Mouse (Mus musculus): Measurements from ENCODE around the gene Alcam. TPM values are rescaled to one million over a fixed set of nuclear protein-coding genes. Genes with fewer than 3 reads are reported as not detected.

The Alcam gene
- polyA plus RNA-seq, 1 experiment from 2014 or later: 32.8 TPM

DNA sequence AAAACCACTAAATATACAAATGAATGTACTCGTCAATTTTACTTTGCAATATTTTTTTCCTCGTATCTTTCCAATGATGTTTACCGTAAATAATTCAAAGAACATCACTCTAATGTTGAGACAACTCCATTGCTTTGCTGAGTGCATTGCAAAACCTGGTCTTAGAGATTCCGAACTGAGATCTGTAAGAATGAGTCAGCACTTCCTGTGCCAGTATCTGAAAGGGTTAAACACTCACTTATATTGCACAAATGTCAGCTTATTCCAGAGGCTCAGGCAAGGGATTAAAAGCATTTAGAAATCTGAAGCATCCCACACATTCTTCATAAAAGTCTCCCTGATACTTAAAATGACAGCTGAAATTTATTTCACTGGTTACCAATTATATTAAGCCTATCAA lies 188.8 kb downstream of the Alcam start:
- Histone ChIP-seq H3K4me2 (no peak overlapping the region), H3K27ac (ENCODE audit: low read depth, low read length) (no peak overlapping the region), H3K4me3 (ENCODE audit: low read depth, low read length) (no peak overlapping the region), H3K9ac (ENCODE audit: low read depth, low read length) (no peak overlapping the region), H3K36me3 (ENCODE audit: control insufficient read depth, insufficient read depth, low read length) (no peaks in the 10 kb centered on the region), H3K9me3 (ENCODE audit: control insufficient read depth, low read length) (no peaks in the 10 kb centered on the region), H3K27me3 (replicated peaks; ENCODE audit: control insufficient read depth, insufficient read depth, low read length) (no peaks in the 10 kb centered on the region), H3K4me1 (replicated peaks; ENCODE audit: control insufficient read depth, insufficient read depth, low read length) (no peaks in the 10 kb centered on the region)
- ATAC-seq (replicated peaks; ENCODE audit: low FRiP score): no peak
- DNase-seq (ENCODE audit: low spot score): no peak
- WGBS: 81% methylated on average over 4 of the region's 4 CpGs

DNA sequence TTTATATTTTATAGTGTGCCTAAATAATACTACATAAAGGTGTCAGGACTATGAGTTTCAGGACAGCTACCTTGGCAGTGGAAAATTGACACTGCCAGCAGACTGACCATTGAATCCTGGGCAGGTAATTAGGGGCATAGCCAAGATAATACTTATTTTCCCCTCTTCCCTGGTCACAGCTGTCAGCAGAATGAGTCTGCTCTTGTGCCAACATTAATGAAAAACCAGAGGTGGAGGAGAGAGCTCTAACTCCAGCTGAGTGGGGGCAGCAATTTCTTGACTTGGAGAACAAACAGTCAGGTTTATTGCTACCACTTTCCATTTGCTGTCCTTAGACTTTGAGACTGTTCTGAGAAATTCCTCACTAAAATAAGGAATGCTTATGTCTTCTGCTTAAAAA lies 190.1 kb downstream of the Alcam start:
- H3K4me1 ChIP-seq (replicated peaks; ENCODE audit: control insufficient read depth, insufficient read depth, low read length): no peaks in the 10 kb centered on the region
- ATAC-seq (replicated peaks; ENCODE audit: low FRiP score) (no peak), DNase-seq (ENCODE audit: low spot score) (no peak)
- no peak overlapping the region for H3K9ac ChIP-seq (ENCODE audit: low read depth, low read length)
- H3K4me3 ChIP-seq (ENCODE audit: low read depth, low read length): no peak overlapping the region
- no peak overlapping the region for H3K27ac ChIP-seq (ENCODE audit: low read depth, low read length)
- H3K27me3 ChIP-seq (replicated peaks; ENCODE audit: control insufficient read depth, insufficient read depth, low read length): no peaks in the 10 kb centered on the region
- no peaks in the 10 kb centered on the region for H3K36me3 ChIP-seq (ENCODE audit: control insufficient read depth, insufficient read depth, low read length)
- H3K4me2 ChIP-seq: no peak overlapping the region
- H3K9me3 ChIP-seq (ENCODE audit: control insufficient read depth, low read length): no peaks in the 10 kb centered on the region

DNA sequence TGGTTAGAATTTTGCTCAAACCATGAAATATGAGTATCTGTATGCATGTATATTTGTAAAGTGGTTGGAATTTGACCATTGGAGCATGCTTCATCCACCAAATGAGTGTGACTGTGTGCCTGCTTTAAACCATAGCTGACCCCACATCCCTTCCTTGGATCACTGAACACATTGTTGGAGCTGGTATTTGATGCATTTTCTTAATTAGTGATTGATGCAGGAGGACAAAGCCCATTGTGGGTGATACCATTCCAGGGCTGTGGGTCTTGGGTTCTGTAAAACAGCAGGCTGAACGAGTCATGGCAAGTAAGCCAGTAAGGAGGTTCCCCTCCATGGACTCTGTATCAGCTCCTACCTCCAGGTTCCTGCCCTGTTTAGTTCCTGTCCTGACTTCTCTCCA lies 191.3 kb downstream of the Alcam start:
- H3K9ac ChIP-seq (ENCODE audit: low read depth, low read length): no peak overlapping the region
- H3K4me1 ChIP-seq (replicated peaks; ENCODE audit: control insufficient read depth, insufficient read depth, low read length): no peaks in the 10 kb centered on the region
- no peak overlapping the region for H3K4me2 ChIP-seq
- WGBS: 74% methylated on average over 1 of the region's 1 CpGs
- no peaks in the 10 kb centered on the region for H3K27me3 ChIP-seq (replicated peaks; ENCODE audit: control insufficient read depth, insufficient read depth, low read length)
- no peak for DNase-seq (ENCODE audit: low spot score)
- H3K27ac ChIP-seq (ENCODE audit: low read depth, low read length): no peak overlapping the region
- no peak for ATAC-seq (replicated peaks; ENCODE audit: low FRiP score)
- H3K36me3 ChIP-seq (ENCODE audit: control insufficient read depth, insufficient read depth, low read length): no peaks in the 10 kb centered on the region
- H3K9me3 ChIP-seq (ENCODE audit: control insufficient read depth, low read length): no peaks in the 10 kb centered on the region
- no peak overlapping the region for H3K4me3 ChIP-seq (ENCODE audit: low read depth, low read length)

DNA sequence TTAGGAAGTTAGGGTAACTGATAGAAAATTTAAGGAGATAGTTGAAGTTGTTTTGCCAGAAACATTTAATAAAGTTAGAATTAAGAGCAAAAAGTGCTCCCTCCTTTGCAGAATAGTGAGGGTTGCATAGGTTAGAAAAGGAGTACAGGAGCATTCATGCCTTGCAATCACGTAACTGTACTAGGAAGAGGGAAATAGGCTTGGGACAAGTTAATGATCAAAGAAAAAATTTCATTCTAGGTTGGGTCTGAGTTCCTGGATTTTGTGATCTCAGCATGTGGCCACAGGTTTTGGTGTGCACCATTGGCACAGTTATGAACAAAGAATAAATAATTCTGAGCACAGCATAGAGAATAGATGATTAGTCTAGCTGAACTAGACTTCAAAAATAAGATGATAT lies 192.1 kb downstream of the Alcam start:
- no peak for ATAC-seq (replicated peaks; ENCODE audit: low FRiP score)
- H3K27ac ChIP-seq (ENCODE audit: low read depth, low read length): no peak overlapping the region
- H3K9me3 ChIP-seq (ENCODE audit: control insufficient read depth, low read length): no peaks in the 10 kb centered on the region
- H3K9ac ChIP-seq (ENCODE audit: low read depth, low read length): no peak overlapping the region
- H3K4me3 ChIP-seq (ENCODE audit: low read depth, low read length): no peak overlapping the region
- H3K4me1 ChIP-seq (replicated peaks; ENCODE audit: control insufficient read depth, insufficient read depth, low read length): no peaks in the 10 kb centered on the region
- DNase-seq (ENCODE audit: low spot score): no peak
- 82% methylated on average over 1 of the region's 1 CpGs for WGBS
- H3K36me3 ChIP-seq (ENCODE audit: control insufficient read depth, insufficient read depth, low read length): no peaks in the 10 kb centered on the region
- no peaks in the 10 kb centered on the region for H3K27me3 ChIP-seq (replicated peaks; ENCODE audit: control insufficient read depth, insufficient read depth, low read length)
- no peak overlapping the region for H3K4me2 ChIP-seq

DNA sequence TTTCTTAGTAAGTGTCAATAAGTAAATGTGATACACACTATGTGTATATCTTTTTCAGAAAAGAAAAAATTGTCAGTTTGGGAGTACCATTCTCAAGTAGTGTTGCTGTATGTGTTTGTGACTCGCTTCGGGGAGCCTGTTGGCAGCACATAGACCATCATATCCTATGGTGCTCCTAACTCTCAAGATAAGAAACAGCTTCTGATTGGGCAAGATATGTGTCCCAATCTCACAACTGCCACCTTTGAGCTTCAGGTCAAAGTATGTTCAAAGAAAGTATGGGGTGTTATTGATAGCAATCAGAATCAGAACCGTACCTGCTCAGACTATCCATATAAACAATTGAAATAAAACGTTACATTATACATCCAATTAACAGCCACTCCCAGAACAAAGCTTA lies 202.9 kb downstream of the Alcam start:
- Histone ChIP-seq H3K4me1 (replicated peaks; ENCODE audit: control insufficient read depth, insufficient read depth, low read length) (no peaks in the 10 kb centered on the region), H3K9ac (ENCODE audit: low read depth, low read length) (no peak overlapping the region), H3K27ac (ENCODE audit: low read depth, low read length) (no peak overlapping the region), H3K4me3 (ENCODE audit: low read depth, low read length) (no peak overlapping the region), H3K4me2 (no peak overlapping the region), H3K36me3 (ENCODE audit: control insufficient read depth, insufficient read depth, low read length) (0 out of 2 replicates have a peak, but pooled peaks cover 2% of the 10 kb centered on the region), H3K27me3 (replicated peaks; ENCODE audit: control insufficient read depth, insufficient read depth, low read length) (no peaks in the 10 kb centered on the region), H3K9me3 (ENCODE audit: control insufficient read depth, low read length) (no peaks in the 10 kb centered on the region)
- DNase-seq (ENCODE audit: low spot score): no peak
- WGBS: 85% methylated on average over 4 of the region's 4 CpGs
- no peak for ATAC-seq (replicated peaks; ENCODE audit: low FRiP score)

DNA sequence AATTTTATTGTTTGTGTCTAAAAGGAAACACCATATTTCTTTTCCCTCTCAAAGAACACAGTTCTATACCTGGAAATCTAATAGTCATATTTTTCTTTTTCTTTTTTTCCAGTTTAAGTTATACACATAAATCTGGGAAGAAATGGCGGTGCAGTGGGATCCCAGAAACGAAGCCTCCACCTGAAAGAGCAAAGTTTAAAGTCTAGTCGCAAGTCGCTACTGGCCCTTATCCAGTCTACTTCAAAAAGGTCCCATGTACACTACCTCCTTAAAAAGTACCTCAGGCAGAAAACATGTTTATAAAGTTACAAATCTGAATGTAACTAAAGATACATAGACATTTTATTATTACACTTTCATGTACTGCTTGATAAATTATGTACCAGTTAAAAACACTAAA lies 203.7 kb downstream of the Alcam start:
- ATAC-seq (replicated peaks; ENCODE audit: low FRiP score) (no peak), DNase-seq (ENCODE audit: low spot score) (no peak)
- H3K9me3 ChIP-seq (ENCODE audit: control insufficient read depth, low read length): no peaks in the 10 kb centered on the region
- H3K4me1 ChIP-seq (replicated peaks; ENCODE audit: control insufficient read depth, insufficient read depth, low read length): no peaks in the 10 kb centered on the region
- H3K27me3 ChIP-seq (replicated peaks; ENCODE audit: control insufficient read depth, insufficient read depth, low read length): no peaks in the 10 kb centered on the region
- no peak overlapping the region for H3K4me3 ChIP-seq (ENCODE audit: low read depth, low read length)
- no peak overlapping the region for H3K4me2 ChIP-seq
- WGBS: 90% methylated on average over 4 of the region's 4 CpGs
- H3K27ac ChIP-seq (ENCODE audit: low read depth, low read length): no peak overlapping the region
- H3K36me3 ChIP-seq (ENCODE audit: control insufficient read depth, insufficient read depth, low read length): 0 out of 2 replicates have a peak, but pooled peaks cover 2% of the 10 kb centered on the region
- no peak overlapping the region for H3K9ac ChIP-seq (ENCODE audit: low read depth, low read length)

DNA sequence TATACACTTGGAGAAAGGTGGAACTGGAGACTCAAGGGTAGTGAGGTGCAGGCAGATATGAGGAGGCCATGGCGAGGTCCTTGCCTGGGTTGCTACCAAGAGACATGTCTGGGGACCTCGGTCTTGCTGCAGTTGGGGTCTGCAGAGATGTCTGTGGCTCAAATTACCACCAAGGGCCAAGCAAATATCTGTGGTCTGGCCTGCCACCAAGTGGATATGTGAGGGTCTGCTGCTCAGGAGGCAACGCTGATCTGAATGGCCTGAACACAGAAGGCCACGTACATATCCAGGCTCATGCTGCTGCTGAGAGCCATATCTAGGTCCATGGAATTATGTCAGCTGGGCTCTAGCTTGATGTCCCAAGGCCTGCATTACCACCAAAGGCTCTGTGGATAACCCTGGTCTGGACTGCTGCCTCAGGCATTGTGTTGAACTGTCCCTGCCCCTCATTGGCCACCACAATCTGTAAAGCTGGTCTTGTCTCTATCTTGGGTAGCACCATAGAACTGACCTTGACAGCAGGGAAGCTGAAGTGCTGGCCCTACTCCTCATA lies 210.4 kb downstream of the Alcam start:
- Histone ChIP-seq H3K36me3 (ENCODE audit: control insufficient read depth, insufficient read depth, low read length) (no peaks in the 10 kb centered on the region), H3K4me3 (ENCODE audit: low read depth, low read length) (no peak overlapping the region), H3K4me2 (no peak overlapping the region), H3K4me1 (replicated peaks; ENCODE audit: control insufficient read depth, insufficient read depth, low read length) (no peaks in the 10 kb centered on the region), H3K27me3 (replicated peaks; ENCODE audit: control insufficient read depth, insufficient read depth, low read length) (no peaks in the 10 kb centered on the region), H3K9me3 (ENCODE audit: control insufficient read depth, low read length) (no peaks in the 10 kb centered on the region), H3K9ac (ENCODE audit: low read depth, low read length) (no peak overlapping the region), H3K27ac (ENCODE audit: low read depth, low read length) (no peak overlapping the region)
- ATAC-seq (replicated peaks; ENCODE audit: low FRiP score) (no peak), DNase-seq (ENCODE audit: low spot score) (no peak)
- WGBS: 74% methylated on average over 4 of the region's 4 CpGs

DNA sequence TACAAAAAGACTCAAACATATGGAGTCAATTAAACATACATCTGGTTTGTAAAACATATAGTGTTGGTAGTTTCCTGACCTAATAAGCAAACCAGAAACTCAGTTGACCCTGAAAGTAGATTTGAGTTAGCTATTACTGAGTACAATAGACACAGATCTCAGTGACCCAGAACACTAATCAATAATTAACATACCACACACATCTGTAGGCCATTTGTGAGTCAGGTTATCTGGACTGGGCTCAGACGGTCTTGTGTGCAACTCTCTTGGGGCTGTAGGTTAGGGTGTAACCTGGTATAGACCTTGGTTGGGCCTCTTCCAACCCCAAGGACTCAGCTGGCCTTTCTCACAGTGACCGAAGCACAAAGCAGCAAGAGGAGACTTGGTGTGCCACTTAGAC lies 211.7 kb downstream of the Alcam start:
- DNase-seq (ENCODE audit: low spot score) (no peak), ATAC-seq (replicated peaks; ENCODE audit: low FRiP score) (no peak)
- no peaks in the 10 kb centered on the region for H3K4me1 ChIP-seq (replicated peaks; ENCODE audit: control insufficient read depth, insufficient read depth, low read length)
- 84% methylated on average over 2 of the region's 2 CpGs for WGBS
- no peaks in the 10 kb centered on the region for H3K9me3 ChIP-seq (ENCODE audit: control insufficient read depth, low read length)
- no peak overlapping the region for H3K27ac ChIP-seq (ENCODE audit: low read depth, low read length)
- H3K4me3 ChIP-seq (ENCODE audit: low read depth, low read length): no peak overlapping the region
- H3K27me3 ChIP-seq (replicated peaks; ENCODE audit: control insufficient read depth, insufficient read depth, low read length): no peaks in the 10 kb centered on the region
- H3K9ac ChIP-seq (ENCODE audit: low read depth, low read length): no peak overlapping the region
- no peaks in the 10 kb centered on the region for H3K36me3 ChIP-seq (ENCODE audit: control insufficient read depth, insufficient read depth, low read length)
- H3K4me2 ChIP-seq: no peak overlapping the region

DNA sequence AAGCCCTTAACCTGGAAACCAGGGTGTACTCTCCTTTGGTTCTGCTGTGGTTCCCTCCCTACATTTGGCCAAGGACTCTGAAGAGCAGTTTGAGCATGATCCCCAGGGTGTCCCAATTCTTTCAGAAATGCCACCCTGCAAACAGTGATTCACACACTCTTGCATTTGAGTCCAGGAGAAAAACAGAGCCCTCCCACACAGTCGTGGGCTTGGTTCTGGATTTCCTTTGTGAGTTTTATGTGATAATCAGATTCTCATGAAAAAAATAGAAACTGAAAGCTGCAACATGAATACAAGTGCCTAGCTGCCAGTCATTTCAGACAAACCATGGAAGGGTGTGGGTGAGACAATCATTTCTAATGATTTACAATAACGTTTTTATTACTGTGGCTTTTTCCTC lies 223.9 kb downstream of the Alcam start:
- DNase-seq (ENCODE audit: low spot score): no peak
- ATAC-seq (replicated peaks; ENCODE audit: low FRiP score): no peak
- no peak overlapping the region for H3K4me3 ChIP-seq (ENCODE audit: low read depth, low read length)
- no peak overlapping the region for H3K27ac ChIP-seq (ENCODE audit: low read depth, low read length)
- H3K4me1 ChIP-seq (replicated peaks; ENCODE audit: control insufficient read depth, insufficient read depth, low read length): no peaks in the 10 kb centered on the region
- no peaks in the 10 kb centered on the region for H3K36me3 ChIP-seq (ENCODE audit: control insufficient read depth, insufficient read depth, low read length)
- WGBS: 65% methylated on average over 2 of the region's 2 CpGs
- no peaks in the 10 kb centered on the region for H3K9me3 ChIP-seq (ENCODE audit: control insufficient read depth, low read length)
- no peak overlapping the region for H3K4me2 ChIP-seq
- no peak overlapping the region for H3K9ac ChIP-seq (ENCODE audit: low read depth, low read length)
- no peaks in the 10 kb centered on the region for H3K27me3 ChIP-seq (replicated peaks; ENCODE audit: control insufficient read depth, insufficient read depth, low read length)
